Mouse (Mus musculus): ENCODE results near the gene Faah. TPM values are rescaled to one million over a fixed set of nuclear protein-coding genes. Genes with fewer than 3 reads are reported as not detected.

Gene Faah
- polyA plus RNA-seq, 1 experiment from 2014 or later, result 8.3 TPM

GRCm38 (mm10) chr4:115994662-115995375 lies 22.9 kb downstream of the Faah start:
- no peak overlapping the region for H3K4me3 ChIP-seq (ENCODE audit: low read depth, low read length)
- ATAC-seq (ENCODE audit: insufficient number of reproducible peaks, insufficient read depth, low FRiP score, low read depth), result no peak
- no peak overlapping the region for H3K27ac ChIP-seq (ENCODE audit: low read length)
- H3K27me3 ChIP-seq (ENCODE audit: control insufficient read depth, insufficient read depth, low read length), result no peaks in the 10 kb centered on the region
- no peak overlapping the region for H3K9ac ChIP-seq (replicated peaks; ENCODE audit: low read depth, low read length)
- H3K9me3 ChIP-seq (ENCODE audit: control insufficient read depth, low read depth, low read length), result no peaks in the 10 kb centered on the region
- H3K4me2 ChIP-seq (replicated peaks; ENCODE audit: low read depth, low read length), result no peak overlapping the region
- 83% methylated on average over 16 of the region's 16 CpGs for WGBS
- no peaks in the 10 kb centered on the region for H3K36me3 ChIP-seq (ENCODE audit: control insufficient read depth, insufficient read depth, low read length)
- H3K4me1 ChIP-seq (ENCODE audit: control insufficient read depth, insufficient read depth, low read length), result no peaks in the 10 kb centered on the region

GRCm38 (mm10) chr4:115989382-115989781 lies 28.3 kb downstream of the Faah start:
- Histone ChIP-seq H3K9ac (replicated peaks; ENCODE audit: low read depth, low read length) (no peak overlapping the region), H3K27ac (ENCODE audit: low read length) (no peak overlapping the region), H3K27me3 (ENCODE audit: control insufficient read depth, insufficient read depth, low read length) (no peaks in the 10 kb centered on the region), H3K9me3 (ENCODE audit: control insufficient read depth, low read depth, low read length) (no peaks in the 10 kb centered on the region), H3K4me3 (ENCODE audit: low read depth, low read length) (no peak overlapping the region), H3K36me3 (ENCODE audit: control insufficient read depth, insufficient read depth, low read length) (no peaks in the 10 kb centered on the region), H3K4me1 (ENCODE audit: control insufficient read depth, insufficient read depth, low read length) (no peaks in the 10 kb centered on the region), H3K4me2 (replicated peaks; ENCODE audit: low read depth, low read length) (no peak overlapping the region)
- 71% methylated on average over 7 of the region's 7 CpGs for WGBS
- no peak for ATAC-seq (ENCODE audit: insufficient number of reproducible peaks, insufficient read depth, low FRiP score, low read depth)

GRCm38 (mm10) chr4:115987858-115988530 lies 29.7 kb downstream of the Faah start:
- Histone ChIP-seq H3K4me1 (ENCODE audit: control insufficient read depth, insufficient read depth, low read length) (no peaks in the 10 kb centered on the region), H3K9me3 (ENCODE audit: control insufficient read depth, low read depth, low read length) (no peaks in the 10 kb centered on the region), H3K4me3 (ENCODE audit: low read depth, low read length) (no peak overlapping the region), H3K27ac (ENCODE audit: low read length) (no peak overlapping the region), H3K36me3 (ENCODE audit: control insufficient read depth, insufficient read depth, low read length) (no peaks in the 10 kb centered on the region), H3K27me3 (ENCODE audit: control insufficient read depth, insufficient read depth, low read length) (no peaks in the 10 kb centered on the region), H3K4me2 (replicated peaks; ENCODE audit: low read depth, low read length) (no peak overlapping the region), H3K9ac (replicated peaks; ENCODE audit: low read depth, low read length) (no peak overlapping the region)
- ATAC-seq (ENCODE audit: insufficient number of reproducible peaks, insufficient read depth, low FRiP score, low read depth), result no peak
- WGBS, result 70% methylated on average over 5 of the region's 5 CpGs

- Histone ChIP-seq H3K27ac (ENCODE audit: low read length) (no peak overlapping the region), H3K36me3 (ENCODE audit: control insufficient read depth, insufficient read depth, low read length) (no peaks in the 10 kb centered on the region), H3K27me3 (ENCODE audit: control insufficient read depth, insufficient read depth, low read length) (no peaks in the 10 kb centered on the region), H3K9ac (replicated peaks; ENCODE audit: low read depth, low read length) (no peak overlapping the region), H3K4me1 (ENCODE audit: control insufficient read depth, insufficient read depth, low read length) (no peaks in the 10 kb centered on the region), H3K9me3 (ENCODE audit: control insufficient read depth, low read depth, low read length) (no peaks in the 10 kb centered on the region), H3K4me2 (replicated peaks; ENCODE audit: low read depth, low read length) (no peak overlapping the region), H3K4me3 (ENCODE audit: low read depth, low read length) (no peak overlapping the region)
- WGBS, result 76% methylated on average over 1 of the region's 1 CpGs
- ATAC-seq (ENCODE audit: insufficient number of reproducible peaks, insufficient read depth, low FRiP score, low read depth), result no peak
Measured at GRCm38 (mm10) chr4:115987436-115987835, 30.3 kb downstream of the Faah start.

- no peak overlapping the region for H3K4me3 ChIP-seq (ENCODE audit: low read depth, low read length)
- peaks cover 10% of the 10 kb centered on the region for H3K27me3 ChIP-seq (ENCODE audit: control insufficient read depth, insufficient read depth, low read length)
- WGBS, result 36% methylated on average over 8 of the region's 8 CpGs
- no peak overlapping the region for H3K27ac ChIP-seq (ENCODE audit: low read length)
- no peak overlapping the region for H3K4me2 ChIP-seq (replicated peaks; ENCODE audit: low read depth, low read length)
- H3K36me3 ChIP-seq (ENCODE audit: control insufficient read depth, insufficient read depth, low read length), result no peaks in the 10 kb centered on the region
- no peaks in the 10 kb centered on the region for H3K9me3 ChIP-seq (ENCODE audit: control insufficient read depth, low read depth, low read length)
- no peak overlapping the region for H3K9ac ChIP-seq (replicated peaks; ENCODE audit: low read depth, low read length)
- H3K4me1 ChIP-seq (ENCODE audit: control insufficient read depth, insufficient read depth, low read length), result no peaks in the 10 kb centered on the region
- no peak for ATAC-seq (ENCODE audit: insufficient number of reproducible peaks, insufficient read depth, low FRiP score, low read depth)
Measured at GRCm38 (mm10) chr4:115984967-115985366, 32.8 kb downstream of the Faah start.

- Histone ChIP-seq H3K9ac (replicated peaks; ENCODE audit: low read depth, low read length) (no peak overlapping the region), H3K4me1 (ENCODE audit: control insufficient read depth, insufficient read depth, low read length) (0 out of 2 replicates have a peak, but pooled peaks cover 6% of the 10 kb centered on the region), H3K9me3 (ENCODE audit: control insufficient read depth, low read depth, low read length) (no peaks in the 10 kb centered on the region), H3K4me2 (replicated peaks; ENCODE audit: low read depth, low read length) (no peak overlapping the region), H3K36me3 (ENCODE audit: control insufficient read depth, insufficient read depth, low read length) (no peaks in the 10 kb centered on the region), H3K4me3 (ENCODE audit: low read depth, low read length) (no peak overlapping the region), H3K27ac (ENCODE audit: low read length) (no peak overlapping the region), H3K27me3 (ENCODE audit: control insufficient read depth, insufficient read depth, low read length) (peaks cover 18% of the 10 kb centered on the region)
- 0 out of 2 replicates have a peak, but pooled peaks have one; percentile 8 for ATAC-seq (ENCODE audit: insufficient number of reproducible peaks, insufficient read depth, low FRiP score, low read depth)
- WGBS, result 2% methylated on average over 13 of the region's 13 CpGs
Measured at GRCm38 (mm10) chr4:115984111-115984510, 33.6 kb downstream of the Faah start.

- Histone ChIP-seq H3K4me1 (ENCODE audit: control insufficient read depth, insufficient read depth, low read length) (0 out of 2 replicates have a peak, but pooled peaks cover 6% of the 10 kb centered on the region), H3K27me3 (ENCODE audit: control insufficient read depth, insufficient read depth, low read length) (peaks cover 45% of the 10 kb centered on the region), H3K4me2 (replicated peaks; ENCODE audit: low read depth, low read length) (no peak overlapping the region), H3K36me3 (ENCODE audit: control insufficient read depth, insufficient read depth, low read length) (no peaks in the 10 kb centered on the region), H3K27ac (ENCODE audit: low read length) (no peak overlapping the region), H3K4me3 (ENCODE audit: low read depth, low read length) (no peak overlapping the region), H3K9ac (replicated peaks; ENCODE audit: low read depth, low read length) (no peak overlapping the region), H3K9me3 (ENCODE audit: control insufficient read depth, low read depth, low read length) (no peaks in the 10 kb centered on the region)
- under 1% methylated on average over 8 of the region's 8 CpGs for WGBS
- ATAC-seq (ENCODE audit: insufficient number of reproducible peaks, insufficient read depth, low FRiP score, low read depth), result no peak; the same call in 1 of the 2 replicates
Measured at GRCm38 (mm10) chr4:115980676-115981075, 37.0 kb downstream of the Faah start.

- peaks cover 45% of the 10 kb centered on the region for H3K27me3 ChIP-seq (ENCODE audit: control insufficient read depth, insufficient read depth, low read length)
- no peaks in the 10 kb centered on the region for H3K9me3 ChIP-seq (ENCODE audit: control insufficient read depth, low read depth, low read length)
- no peak for ATAC-seq (ENCODE audit: insufficient number of reproducible peaks, insufficient read depth, low FRiP score, low read depth)
- H3K9ac ChIP-seq (replicated peaks; ENCODE audit: low read depth, low read length), result no peak overlapping the region
- peak overlapping the region; percentile 43 for H3K4me2 ChIP-seq (replicated peaks; ENCODE audit: low read depth, low read length)
- no peaks in the 10 kb centered on the region for H3K36me3 ChIP-seq (ENCODE audit: control insufficient read depth, insufficient read depth, low read length)
- peak overlapping the region; percentile 24 for H3K4me3 ChIP-seq (ENCODE audit: low read depth, low read length)
- H3K27ac ChIP-seq (ENCODE audit: low read length), result no peak overlapping the region
- 0 out of 2 replicates have a peak, but pooled peaks cover 6% of the 10 kb centered on the region for H3K4me1 ChIP-seq (ENCODE audit: control insufficient read depth, insufficient read depth, low read length)
- WGBS, result under 1% methylated on average over 39 of the region's 39 CpGs
Measured at GRCm38 (mm10) chr4:115979437-115979836, 38.3 kb downstream of the Faah start.
